Mouse (Mus musculus): Measurements from ENCODE around the gene Gm37240.

Gene Gm37240

DNA sequence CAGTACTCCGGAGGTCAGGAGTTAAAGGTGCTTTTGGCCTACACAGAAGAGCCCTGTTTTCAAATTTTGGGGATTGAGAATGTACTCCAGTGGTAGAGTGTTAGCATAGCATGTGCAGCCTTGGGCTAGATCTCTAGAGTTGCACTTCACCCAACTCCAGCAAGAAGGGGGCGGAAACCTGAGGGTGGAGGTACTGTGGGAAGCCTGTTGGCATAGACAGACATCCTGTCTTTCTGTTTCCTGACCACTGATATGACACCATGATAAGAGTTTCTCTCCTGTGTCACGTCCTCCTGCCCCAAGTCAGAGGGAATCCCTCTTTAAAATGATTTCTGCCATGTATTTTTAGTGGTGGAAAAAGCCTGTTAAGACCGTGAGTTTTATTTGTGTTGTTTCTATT is 1038.5 kb downstream of the Gm37240 start:
- DNase-seq = no peak

DNA sequence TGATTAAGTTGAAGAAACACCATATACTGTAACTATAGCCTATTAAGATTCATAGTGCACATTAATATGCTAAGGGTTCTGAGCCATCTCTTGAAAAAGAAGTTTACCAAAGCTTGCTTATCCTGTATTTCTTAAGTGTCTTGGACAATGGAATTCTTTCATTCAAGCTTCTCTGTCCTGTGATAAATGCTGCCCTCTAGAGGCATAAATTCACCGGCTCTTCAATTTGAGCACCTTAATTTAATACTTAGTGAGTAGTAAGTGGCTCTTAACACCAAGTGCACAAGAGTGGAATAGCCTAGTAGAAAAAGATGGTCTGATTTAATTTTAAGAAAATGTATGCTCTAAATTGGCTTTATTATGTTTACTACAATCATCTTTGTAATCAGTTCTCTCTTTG is 1043.7 kb downstream of the Gm37240 start:
- DNase-seq = peak; percentile 11

DNA sequence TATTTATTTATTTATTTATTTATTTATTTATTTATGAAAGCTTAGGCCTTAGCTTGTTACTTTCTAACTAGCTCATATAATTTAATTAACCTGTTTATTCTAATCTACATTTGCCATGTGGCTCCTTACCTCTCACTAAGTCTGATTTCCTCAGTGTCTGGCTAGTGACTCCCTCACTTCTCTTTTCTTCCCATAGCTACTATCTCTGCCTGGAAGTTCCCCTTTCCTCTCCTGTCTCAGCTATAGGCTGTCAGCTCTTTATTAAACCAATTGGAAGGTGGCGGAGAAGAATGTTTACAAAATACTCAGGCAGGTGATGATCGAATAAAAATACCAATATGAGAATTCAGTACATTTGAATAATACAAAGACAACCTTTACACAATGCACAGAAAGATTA is 1044.5 kb downstream of the Gm37240 start:
- no peak for DNase-seq

DNA sequence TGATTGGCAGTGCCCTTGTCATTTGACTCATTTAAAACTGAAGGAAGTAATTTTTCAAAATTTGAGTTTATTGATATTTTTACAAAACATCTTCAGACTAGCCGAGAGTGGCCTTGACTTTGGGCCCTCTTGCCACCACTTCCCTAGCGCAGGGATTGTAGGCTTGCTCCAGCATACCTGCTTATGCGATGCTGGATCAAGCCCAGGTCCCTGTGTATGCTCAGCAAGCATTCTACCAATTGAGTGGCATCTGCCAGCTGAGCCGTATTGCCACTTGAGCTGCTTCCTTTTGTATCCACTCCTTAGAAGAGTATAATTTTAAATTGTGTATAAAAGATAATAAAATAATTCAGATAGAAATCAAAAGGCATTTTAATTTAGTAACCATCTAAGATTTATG is 1046.0 kb downstream of the Gm37240 start:
- no peak for DNase-seq

DNA sequence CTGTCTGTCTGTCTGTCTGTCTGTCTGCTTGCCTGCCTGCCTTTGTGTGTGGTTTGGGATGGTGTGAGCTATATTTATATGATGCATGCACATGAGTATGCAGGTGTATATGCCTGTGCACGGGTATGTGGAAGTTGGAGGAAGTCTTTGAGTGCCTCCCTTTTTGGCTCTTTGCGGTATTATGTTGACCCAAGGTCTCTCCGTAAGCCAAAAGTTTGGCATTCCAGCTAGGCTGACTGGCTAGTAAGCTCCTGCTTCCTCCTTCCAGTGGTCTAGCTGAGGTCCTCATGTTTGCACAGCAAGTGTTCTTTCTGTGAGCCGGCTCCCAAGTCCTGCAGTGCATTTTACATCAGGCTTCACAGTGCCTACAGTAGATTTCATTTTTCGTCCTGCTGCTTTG is 1047.8 kb downstream of the Gm37240 start:
- DNase-seq = no peak

DNA sequence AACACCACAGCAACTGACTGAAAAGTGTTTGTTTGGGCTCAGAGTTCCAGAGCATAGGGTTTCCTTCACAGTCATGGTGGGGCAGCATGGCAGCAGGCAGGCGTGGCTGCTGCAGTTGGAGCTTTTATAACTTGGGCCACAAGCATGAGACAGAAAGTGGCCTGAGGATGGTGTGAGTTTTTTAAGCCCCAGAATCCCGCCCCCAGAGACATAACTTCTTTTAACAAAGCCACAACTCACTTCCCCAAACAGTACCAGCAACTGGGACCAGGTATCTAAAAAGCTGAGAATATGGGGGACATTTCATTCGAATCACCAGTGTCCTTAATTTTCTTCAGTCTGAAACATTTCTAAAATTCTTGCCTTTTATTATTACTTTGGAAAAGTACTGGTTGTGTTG is 1049.3 kb downstream of the Gm37240 start:
- no peak for DNase-seq

DNA sequence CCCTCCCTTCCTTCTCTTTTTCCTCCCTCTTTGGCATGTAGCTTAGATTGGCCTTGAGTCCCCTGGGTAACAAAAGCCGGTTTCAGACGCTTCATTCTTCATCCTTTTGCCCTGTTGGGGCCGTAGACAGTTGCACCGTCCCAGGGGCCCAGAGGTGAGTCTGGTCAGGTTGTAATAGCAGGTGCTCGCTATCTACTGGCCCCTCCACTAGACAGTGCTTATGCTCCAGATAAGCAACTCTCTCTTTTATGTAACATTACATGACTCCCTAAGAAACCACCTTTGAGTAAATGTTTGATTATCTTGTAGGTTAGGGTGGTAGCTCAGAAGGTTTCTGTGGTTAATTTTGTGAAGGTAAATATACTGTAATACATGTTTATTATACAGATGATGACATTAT is 1051.3 kb downstream of the Gm37240 start:
- DNase-seq = no peak

DNA sequence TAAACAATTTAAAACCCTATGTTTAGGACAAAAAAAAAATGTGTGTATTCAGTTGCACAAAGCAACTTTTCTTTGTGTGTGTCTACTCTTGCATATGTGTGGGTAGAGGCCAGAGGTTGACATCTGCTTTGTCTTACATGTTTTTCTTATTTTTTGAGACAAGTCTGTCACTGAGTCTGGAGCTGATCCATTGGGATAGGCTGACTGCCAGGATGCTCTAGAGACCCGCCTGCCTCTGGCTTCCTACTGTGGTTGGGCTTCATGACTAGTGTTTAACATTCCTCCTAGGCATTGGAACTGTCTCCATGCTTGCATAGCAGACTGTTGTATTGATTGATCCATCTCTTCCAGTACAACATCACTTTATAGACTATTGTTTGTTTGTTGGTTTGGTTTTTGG is 1058.0 kb downstream of the Gm37240 start:
- no peak for DNase-seq

DNA sequence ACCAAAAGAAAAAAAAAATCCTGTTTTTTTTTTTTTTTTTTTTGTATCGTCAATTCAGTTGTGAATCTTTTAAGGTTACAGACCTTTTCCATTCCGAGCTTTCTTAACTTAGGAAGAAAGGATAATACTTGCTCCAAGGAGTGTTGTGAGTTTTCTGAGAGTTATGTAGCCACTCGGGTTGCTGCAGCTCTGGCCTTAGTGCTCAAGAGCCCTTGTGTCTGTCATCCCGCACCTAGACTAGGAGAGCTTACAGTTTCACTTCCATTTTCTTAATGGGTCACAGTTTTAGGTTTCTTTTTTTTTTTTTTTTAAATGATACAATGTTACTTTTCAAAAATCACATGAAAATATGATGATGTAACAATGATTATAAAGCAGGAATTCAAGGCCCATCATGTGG is 1059.7 kb downstream of the Gm37240 start:
- DNase-seq = no peak

DNA sequence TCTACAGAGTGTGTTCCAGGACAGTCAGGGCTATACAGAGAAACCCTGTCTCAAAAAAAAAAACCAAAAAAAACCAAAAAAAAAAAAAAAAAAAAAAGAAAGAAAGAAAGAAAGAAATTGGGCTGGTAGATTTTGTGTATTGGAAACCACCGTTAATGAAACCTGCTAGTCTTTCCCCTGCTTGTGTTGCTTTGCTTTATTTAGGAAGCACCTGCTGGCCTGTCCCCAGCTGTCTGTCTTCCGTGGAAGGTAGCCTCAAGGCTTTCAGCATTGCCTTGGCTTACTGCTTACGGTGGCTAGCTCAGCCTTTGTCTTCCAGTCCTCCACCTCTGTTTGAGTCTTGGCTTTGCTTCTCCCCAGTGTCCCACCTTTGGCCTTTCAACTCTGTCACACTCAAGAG is 1060.4 kb downstream of the Gm37240 start:
- no peak for DNase-seq

DNA sequence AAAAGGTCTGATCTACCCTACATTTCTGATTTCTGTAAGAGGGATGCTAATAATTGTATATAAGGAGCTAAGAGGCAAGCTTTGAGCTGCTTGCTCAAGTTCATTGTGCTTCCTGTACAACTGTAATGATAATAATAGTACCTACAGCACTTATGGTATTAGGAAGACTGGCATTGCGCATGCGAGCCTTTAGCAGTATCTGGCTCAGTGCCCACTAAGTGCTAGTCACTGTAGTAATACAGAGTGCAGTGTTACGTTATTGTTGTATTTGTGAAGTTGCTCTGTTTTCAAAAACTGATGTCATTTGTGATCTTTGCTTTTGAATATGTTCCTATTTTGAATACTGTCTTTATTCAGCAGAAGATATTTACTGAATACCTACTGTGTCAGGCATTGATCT is 1060.9 kb downstream of the Gm37240 start:
- no peak for DNase-seq

DNA sequence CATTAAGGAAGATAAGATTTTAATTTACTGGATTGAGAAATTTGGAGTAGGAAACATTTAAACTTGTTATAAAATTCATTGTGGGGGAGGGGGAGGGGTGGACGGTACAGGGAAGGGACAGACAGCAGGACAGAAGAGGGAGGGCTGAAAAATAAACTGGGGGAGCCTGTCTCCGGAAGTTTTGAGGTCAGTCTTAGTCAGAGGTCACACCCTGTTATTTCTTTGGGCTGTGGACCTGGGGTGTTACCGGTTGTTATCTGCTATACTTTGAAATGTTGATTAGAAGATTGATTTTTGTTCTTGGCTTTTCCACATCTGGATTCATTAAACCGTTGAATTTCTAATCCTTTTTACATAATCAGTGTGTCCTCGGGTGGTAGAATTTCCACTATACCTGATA is 1061.3 kb downstream of the Gm37240 start:
- DNase-seq = no peak

DNA sequence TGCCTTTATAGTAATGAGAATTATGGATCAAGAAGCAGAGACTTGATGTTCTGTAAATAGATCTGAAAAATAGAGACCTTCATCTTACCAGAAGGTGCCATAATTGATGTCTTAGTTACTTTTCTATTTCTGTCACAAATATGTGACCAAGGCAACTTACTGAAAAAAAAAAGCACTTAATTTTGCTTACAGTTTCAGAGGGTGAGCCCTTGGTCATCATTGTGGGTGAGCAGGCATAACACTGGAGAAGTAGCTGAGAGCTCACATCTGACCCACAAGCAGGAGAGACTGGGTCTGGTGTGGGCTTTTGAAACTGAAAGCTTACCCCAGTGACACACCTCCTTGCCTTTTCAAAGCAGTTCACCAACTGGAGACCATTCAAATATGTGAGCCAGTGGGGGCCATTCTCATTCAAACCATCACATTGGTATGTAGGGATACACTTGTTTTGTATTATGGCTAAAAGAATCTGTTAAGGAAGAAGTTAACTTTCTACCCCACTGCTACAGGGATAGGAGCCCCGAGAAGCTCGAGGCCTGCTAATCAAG is 1066.6 kb downstream of the Gm37240 start:
- DNase-seq = no peak

DNA sequence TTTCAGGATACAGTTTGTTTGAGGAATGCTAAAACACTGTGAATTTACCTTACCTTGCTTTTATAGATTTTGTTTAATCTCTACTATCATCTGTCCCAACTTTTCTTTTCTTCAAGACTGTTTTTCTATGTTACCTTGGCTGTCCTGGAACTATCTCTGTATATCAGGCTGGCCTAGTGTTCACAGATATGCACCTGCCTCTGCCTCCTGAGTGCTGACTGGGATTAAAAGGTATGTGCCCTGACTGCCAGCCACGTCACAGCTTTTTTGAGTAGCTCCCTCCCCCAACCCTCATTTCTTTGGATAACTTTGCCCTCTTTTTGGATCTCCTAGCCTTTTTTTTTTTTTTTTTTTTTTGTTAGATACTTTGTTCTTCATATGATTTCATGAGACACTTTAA is 1070.4 kb downstream of the Gm37240 start:
- DNase-seq = no peak

DNA sequence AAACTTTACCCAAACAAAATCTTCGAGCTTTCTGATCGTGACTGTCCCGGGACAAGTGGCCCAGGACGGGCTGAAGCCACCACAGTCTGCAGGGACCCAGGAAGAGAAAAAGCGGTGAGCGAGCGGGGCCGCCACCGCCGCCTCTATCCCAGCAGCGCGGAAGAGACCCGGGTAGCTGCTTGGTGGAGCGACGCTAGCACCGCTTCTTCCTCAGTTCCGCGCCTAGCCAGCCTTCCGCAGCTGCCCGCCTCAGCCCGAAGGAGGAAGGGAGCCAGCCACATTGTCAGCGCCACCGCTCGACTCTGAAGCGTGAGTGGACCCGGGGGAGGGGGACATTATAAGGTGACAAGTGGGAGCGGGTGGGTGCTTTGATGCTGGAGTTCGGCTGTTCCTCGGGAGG is 1071.9 kb downstream of the Gm37240 start:
- DNase-seq = peak; percentile 43

DNA sequence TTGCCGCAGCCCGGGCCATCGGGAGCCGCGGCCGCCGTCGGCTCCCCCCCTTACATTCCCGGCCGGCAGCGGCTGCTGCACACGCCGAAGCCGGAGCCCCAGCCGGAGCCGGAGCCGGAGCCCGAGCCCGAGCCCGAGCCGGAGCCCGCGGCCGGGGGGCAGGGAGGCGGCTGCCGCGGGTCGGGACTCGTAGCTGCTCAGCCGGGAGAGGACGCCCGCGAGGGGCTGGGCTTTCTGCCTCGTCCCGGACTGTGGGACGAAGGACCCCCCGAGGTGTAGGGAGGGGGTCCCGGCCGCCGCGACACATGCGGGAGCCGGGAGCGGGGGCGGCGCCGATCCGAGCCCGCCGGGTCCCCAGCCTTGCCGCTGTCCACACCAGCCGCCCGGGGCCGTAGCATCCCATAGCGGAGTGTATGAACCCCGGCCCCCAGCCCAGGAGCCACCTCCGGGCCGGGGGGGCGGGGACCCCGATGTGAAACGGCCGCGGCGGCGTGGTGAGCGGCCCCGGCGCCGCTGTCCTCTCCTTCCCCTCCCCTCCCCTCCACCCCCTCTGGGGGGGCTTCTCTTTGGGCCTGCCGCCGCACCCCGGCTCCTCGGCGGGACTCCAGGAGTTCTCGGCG is 1072.4 kb downstream of the Gm37240 start, which contains the start of gene Fbxw7:
TSS of gene Fbxw7 (plus strand) at position 507 of the 620 bp plus-strand sequence.
- peak; percentile 37 for DNase-seq

DNA sequence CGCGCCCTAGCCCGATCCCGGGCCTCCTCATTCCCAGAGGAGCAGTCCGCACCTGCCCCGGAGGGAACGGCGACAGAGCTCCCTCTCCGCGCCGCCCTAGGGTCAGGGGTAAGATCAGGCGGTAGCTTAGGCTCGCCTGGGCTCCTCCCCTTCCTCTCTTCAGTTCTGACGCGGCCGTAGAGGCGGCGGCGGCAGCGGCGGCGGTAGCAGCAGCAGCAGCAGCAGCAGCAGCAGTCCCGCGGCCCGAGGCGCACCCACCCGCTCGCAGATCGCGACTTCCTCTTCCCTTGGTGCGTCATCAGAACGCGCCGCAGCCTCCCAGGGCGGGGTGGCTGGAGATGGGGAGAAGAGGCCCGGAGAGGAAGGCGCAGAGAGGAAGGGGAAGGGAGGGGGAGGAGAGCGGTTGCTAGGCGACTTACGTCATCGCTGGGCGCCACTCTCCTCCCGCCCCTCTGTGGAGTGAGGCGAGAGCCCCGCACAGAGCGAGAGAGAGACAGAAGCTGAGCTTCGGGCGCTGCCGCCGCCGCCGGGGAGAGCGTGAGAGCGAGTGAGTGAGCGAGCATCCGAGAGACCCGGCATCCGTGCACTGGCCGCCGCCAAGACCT is 1073.1 kb downstream of the Gm37240 start:
- peak; percentile 100 for DNase-seq

DNA sequence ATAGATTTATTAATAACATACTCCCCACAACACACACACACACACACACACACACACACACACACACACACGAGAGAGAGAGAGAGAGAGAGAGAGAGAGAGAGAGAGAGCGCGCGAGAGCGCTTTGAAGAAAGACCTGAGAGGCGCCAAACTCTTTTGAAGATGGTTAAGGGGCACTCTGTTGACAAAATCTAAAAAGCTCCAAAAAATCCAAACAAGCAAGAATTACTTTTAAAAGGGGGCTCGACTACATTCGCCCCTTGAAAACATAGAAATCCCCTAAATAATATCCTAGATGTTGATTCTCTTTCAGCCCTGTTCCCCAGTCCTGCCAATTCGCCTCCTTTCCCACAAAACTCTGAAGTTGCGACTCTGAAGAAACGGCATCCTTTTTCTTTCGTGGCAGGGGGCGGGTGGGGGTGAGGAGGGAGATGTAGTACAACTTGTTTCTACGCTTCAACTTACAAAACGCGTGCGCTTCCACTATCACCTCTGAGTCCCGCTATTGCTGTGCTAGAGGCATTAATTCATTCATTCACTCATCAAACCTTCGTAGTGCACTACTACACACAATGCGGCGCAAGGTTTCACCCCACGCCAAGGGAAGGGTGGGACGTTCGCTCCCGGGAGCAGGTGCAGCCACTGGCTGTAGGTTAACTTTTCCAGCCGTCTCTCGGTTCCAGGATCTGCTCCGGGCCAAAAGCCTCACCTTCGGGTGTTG is 1073.7 kb downstream of the Gm37240 start:
- DNase-seq = no peak

DNA sequence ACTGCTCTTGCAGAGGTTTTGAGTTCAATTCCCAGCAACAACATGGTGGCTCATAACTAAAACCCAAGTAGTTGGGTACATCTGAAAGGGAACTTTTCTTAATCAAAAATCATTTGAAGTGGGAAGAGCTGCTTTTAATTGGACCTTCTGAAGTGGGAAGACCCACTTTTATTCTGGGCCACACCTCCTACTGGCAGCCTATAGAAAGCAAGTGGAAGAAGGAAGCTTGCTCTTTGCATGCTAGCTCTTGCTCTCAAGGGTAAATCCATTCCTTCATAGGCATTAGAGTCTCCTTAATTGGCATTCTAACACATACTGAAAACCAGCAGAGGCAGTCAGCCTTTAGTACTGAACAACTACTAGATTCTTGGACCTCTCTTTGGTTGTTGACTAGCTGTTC is 1076.5 kb downstream of the Gm37240 start:
- no peak for DNase-seq

DNA sequence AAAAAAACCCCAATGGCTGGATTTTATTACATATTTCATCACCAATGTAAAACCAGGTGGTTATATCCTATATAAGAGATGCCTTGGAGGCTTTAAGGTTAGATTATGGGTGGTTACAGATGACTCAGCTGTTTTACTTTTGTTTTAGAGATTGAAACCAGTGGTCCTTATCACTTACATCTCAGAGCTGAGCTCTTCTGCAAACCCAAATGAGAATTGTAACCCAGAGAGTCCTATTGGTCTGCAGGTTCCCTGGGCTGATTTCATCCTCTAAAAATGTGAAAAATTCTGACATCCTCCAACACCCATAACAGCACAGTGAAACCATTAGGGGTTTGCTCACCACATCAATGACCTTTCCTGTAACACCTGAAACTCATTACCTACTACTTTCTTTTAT is 1078.4 kb downstream of the Gm37240 start:
- DNase-seq = no peak

DNA sequence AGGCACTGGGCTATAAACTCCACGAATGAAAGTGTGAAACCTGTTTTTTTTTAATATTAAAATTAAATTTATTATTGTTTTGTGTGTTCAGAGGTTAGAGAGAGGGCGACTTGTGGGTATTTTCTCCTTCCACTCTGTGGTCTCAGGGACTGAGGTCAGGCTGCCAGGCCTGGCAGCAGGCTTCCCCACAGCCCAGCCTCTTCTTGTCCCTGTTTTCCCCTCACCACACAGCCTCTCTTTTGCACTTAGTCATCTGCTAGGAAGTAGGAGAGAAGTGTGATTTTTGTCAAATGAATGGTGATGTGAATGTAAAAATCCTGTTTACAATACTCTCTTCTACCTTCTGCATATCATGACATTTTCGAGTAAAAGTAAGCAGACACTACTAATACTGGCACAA is 1079.5 kb downstream of the Gm37240 start:
- DNase-seq = no peak

DNA sequence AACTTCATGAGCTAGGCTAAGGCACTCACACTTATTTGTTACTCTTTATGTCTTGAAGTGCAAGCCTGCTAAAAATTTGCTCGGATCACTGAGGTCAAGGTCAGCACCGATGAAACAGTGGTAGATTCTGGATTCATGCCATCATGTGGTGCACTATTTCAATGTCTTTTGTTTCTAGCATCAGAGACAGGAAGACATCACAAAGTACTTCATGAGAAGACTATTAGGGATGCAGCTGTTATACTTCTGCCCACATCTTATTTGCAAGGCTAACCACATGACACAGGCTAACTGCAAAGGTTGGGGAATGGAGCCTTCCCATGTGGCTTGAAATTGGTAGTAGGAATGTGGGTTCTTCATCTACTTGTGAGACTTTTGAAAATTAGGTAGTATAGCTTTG is 1081.1 kb downstream of the Gm37240 start:
- no peak for DNase-seq

DNA sequence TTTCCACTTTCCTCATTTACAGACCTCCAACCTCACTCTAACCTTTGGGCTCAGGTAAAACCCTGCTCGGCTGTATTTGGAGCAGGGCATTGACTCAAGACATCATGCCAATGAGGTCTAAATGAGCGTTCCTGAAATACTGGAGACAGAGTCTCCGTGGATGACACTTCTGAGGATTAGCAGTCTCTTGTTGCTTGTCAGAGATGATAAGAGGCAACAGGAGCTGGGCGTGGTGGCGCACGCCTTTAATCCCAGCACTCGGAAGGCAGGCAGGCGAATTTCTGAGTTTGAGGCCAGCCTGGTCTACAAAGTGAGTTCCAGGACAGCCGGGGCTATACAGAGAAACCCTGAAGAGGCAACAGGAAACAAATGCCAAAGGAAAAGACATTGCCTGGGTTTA is 1083.3 kb downstream of the Gm37240 start:
- DNase-seq = no peak

DNA sequence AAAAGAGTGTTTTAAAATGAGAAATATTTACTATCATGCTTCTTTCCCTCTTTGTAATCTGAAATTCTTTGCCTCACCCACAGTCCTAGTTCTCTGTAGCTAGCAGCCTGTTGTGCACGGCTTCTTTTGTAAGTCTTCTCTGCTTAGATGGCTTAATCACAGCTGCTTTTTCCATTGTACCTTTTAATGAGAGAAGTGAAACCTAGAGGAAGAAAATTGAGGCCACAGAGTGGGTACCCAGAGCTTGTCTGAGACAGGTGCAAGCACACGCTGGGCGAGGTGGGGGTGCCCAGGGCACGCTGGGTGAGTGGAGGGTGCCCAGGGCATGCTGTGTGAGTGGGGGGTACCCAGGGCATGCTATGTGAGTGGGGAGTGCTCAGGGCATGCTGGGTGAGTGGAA is 1099.4 kb downstream of the Gm37240 start:
- no peak for DNase-seq
